Mouse (Mus musculus): ENCODE measurements around the gene Ptpn21. TPM values are rescaled to one million over a fixed set of nuclear protein-coding genes. Genes with fewer than 3 reads are reported as not detected.

Gene Ptpn21
- polyA plus RNA-seq, 1 experiment from 2014 or later: 6.9 TPM

DNA sequence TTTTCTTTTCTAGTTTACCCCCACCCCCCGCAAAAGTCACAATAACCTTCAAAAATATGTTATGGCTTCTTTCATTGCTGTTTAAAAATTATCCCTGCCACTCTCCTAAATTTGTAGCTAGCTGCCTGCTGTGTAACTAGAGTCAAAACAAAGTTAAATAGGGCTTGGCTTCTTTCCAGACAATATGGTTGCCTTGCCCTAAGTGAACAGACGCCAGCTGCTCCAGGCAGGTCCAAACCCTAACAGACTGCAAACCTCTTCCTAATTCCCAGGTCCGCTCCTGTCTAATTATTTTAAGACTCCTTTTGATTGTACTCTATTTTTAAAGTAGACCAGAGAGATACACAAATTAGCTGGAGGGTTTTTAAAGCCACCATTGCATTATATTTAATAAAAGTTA is 16.6 kb downstream of the Ptpn21 start:
- Histone ChIP-seq H3K9me3 (no peaks in the 10 kb centered on the region), H3K27me3 (no peaks in the 10 kb centered on the region), H3K36me3 (0 out of 2 replicates have a peak, but pooled peaks cover 3% of the 10 kb centered on the region), H3K27ac (no peak overlapping the region; the same call in 1 of the 2 replicates), H3K4me3 (replicated peaks) (no peak overlapping the region), H3K9ac (replicated peaks) (no peak overlapping the region), H3K4me1 (replicated peaks) (peaks cover 9% of the 10 kb centered on the region), H3K4me2 (replicated peaks) (no peak overlapping the region)
- no peak for ATAC-seq
- WGBS: 69% methylated on average over 3 of the region's 3 CpGs

DNA sequence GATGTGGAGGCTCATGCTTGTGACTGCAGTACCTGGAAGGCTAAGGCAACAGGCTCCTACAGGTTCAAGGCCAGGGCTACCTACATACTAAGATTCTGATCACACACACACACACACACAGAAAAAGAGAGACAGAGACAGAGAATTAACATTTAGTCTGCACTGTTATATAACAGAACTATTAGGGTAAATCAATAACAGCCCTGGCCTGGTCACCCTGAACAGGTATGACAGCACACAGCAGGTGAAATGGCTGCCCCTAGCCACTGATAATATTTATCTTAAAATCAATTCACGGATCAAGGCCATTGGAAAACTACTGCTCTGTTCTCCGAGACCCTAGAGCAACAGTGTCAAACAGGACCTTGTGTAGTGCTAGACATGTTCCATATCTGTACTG is 21.1 kb downstream of the Ptpn21 start:
- 93% methylated on average over 2 of the region's 2 CpGs for WGBS
- Histone ChIP-seq H3K4me3 (replicated peaks) (no peak overlapping the region), H3K27me3 (no peaks in the 10 kb centered on the region), H3K9me3 (no peaks in the 10 kb centered on the region), H3K9ac (replicated peaks) (no peak overlapping the region), H3K4me1 (replicated peaks) (peaks cover 21% of the 10 kb centered on the region), H3K36me3 (no peaks in the 10 kb centered on the region), H3K27ac (no peak overlapping the region), H3K4me2 (replicated peaks) (no peak overlapping the region)
- ATAC-seq: no peak

DNA sequence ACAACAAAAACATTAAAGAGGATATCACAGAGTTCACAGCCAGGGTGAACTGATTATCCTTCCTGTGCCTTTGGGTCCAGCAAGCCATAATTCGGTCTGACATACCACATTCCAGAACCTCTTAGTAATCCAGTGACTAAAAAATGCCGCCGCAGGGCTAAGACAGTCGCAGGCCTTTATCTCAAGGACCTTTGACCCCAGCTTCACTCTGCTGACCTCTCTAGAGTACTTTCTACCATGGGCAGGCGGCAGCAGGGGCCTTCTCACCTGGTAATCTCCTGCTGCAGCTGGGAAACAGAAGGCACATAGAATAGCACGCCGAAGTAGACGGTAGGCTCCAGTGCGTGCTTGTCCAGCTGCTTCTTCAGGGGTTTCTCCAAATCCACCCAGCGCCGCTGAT is 22.4 kb downstream of the Ptpn21 start:
- Histone ChIP-seq H3K36me3 (no peaks in the 10 kb centered on the region), H3K27ac (no peak overlapping the region), H3K4me3 (replicated peaks) (no peak overlapping the region), H3K9ac (replicated peaks) (no peak overlapping the region), H3K9me3 (no peaks in the 10 kb centered on the region), H3K4me2 (replicated peaks) (no peak overlapping the region), H3K27me3 (no peaks in the 10 kb centered on the region), H3K4me1 (replicated peaks) (0 out of 2 replicates have a peak, but pooled peaks cover 12% of the 10 kb centered on the region)
- WGBS: 14% methylated on average over 11 of the region's 11 CpGs
- no peak for ATAC-seq

DNA sequence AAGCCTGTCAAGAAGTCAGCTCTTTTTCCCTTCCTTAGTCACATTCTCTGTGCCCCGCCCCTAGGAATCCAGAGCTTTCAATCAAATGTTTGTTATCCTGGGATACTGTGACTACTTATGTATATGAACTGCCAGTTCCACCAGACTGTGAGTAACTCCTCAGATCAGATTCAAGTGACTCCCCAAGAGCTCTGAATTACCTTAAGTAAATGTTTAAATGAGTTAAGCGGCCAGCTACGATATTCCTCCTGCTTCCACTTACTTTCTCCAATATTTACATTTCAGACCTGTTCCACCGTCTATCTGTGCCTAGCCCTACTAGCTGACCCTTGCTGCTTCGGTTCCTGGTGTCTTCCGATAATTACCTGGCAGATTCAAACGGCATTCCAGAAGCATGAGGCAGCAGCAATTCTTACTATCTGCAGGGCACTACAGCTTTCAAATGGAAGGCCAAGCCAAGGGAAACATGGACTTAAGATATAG is 23.5 kb downstream of the Ptpn21 start:
- Histone ChIP-seq H3K4me3 (replicated peaks) (no peak overlapping the region), H3K9me3 (no peaks in the 10 kb centered on the region), H3K36me3 (no peaks in the 10 kb centered on the region), H3K9ac (replicated peaks) (no peak overlapping the region), H3K4me1 (replicated peaks) (0 out of 2 replicates have a peak, but pooled peaks cover 12% of the 10 kb centered on the region), H3K4me2 (replicated peaks) (no peak overlapping the region), H3K27me3 (no peaks in the 10 kb centered on the region), H3K27ac (no peak overlapping the region)
- ATAC-seq: no peak
- 56% methylated on average over 7 of the region's 7 CpGs for WGBS

DNA sequence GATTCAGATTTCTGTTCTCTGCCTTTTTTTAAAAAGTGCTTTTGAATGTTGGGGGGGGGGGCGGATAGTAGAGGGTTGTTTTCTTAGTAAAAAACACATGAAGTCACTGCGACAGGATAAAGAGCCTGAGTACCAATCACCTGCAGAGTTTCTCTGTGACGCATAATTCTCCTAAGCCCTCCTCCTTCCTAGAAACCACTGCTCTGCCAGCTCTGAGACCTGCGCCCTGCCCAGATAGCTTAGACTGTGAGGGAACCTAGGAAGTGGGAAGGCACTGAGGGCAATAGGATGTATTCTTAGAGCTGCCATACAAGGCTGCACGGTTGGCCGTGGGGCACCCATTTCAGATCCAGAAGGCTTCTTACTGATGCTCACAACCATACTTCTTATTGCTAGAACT is 24.4 kb downstream of the Ptpn21 start:
- H3K36me3 ChIP-seq: 0 out of 2 replicates have a peak, but pooled peaks cover 3% of the 10 kb centered on the region
- no peak overlapping the region for H3K4me2 ChIP-seq (replicated peaks)
- no peaks in the 10 kb centered on the region for H3K9me3 ChIP-seq
- H3K27me3 ChIP-seq: no peaks in the 10 kb centered on the region
- ATAC-seq: no peak
- H3K9ac ChIP-seq (replicated peaks): no peak overlapping the region
- H3K4me3 ChIP-seq (replicated peaks): no peak overlapping the region
- H3K4me1 ChIP-seq (replicated peaks): 0 out of 2 replicates have a peak, but pooled peaks cover 12% of the 10 kb centered on the region
- WGBS: 59% methylated on average over 6 of the region's 6 CpGs
- no peak overlapping the region for H3K27ac ChIP-seq

DNA sequence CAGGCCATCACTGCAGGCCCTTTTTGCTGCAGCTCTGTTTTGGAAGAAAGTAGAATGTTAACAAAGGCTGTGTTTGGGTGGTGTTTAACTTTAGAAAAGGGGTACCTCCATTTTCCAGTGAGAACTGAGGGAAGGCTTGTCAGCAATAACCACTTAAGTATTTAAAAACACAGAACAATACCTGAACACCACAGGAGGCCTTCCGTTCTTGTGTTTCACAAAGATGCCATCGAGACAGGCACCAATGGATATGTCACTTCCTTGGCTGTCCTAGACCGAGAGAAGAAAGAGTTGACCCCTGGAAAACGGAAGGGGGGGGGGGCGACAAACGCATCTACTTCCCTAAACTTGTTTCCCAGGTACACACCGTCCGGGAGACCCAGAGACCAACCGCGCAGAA is 33.2 kb downstream of the Ptpn21 start:
- Histone ChIP-seq H3K27me3 (no peaks in the 10 kb centered on the region), H3K9ac (replicated peaks) (no peak overlapping the region), H3K27ac (no peak overlapping the region), H3K36me3 (peaks cover 21% of the 10 kb centered on the region), H3K9me3 (no peaks in the 10 kb centered on the region), H3K4me2 (replicated peaks) (no peak overlapping the region), H3K4me3 (replicated peaks) (no peak overlapping the region), H3K4me1 (replicated peaks) (no peaks in the 10 kb centered on the region)
- ATAC-seq: no peak
- 75% methylated on average over 10 of the region's 10 CpGs for WGBS

DNA sequence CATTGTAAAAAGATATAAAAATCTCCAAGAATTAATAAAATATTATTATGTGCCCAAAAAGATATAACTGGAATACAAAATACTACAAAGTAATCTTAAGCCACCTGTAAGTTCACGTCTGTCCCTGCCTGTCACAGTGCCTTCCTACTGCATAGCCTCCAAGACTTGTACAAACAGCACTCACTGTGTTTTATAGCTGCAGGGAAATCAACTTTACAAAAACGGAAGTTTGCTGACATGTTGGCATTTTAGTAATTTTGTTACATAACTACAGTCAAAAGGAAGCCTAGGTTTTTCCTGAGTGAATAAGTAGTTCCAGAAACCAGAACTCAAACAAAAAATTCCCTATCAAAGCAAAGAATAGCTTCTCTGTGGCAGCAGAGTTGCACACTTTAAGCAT is 33.7 kb downstream of the Ptpn21 start:
- ATAC-seq: no peak
- Histone ChIP-seq H3K36me3 (peaks cover 21% of the 10 kb centered on the region), H3K27me3 (no peaks in the 10 kb centered on the region), H3K9ac (replicated peaks) (no peak overlapping the region), H3K4me2 (replicated peaks) (no peak overlapping the region), H3K4me1 (replicated peaks) (no peaks in the 10 kb centered on the region), H3K27ac (no peak overlapping the region), H3K9me3 (no peaks in the 10 kb centered on the region), H3K4me3 (replicated peaks) (no peak overlapping the region)
- 89% methylated on average over 2 of the region's 2 CpGs for WGBS

DNA sequence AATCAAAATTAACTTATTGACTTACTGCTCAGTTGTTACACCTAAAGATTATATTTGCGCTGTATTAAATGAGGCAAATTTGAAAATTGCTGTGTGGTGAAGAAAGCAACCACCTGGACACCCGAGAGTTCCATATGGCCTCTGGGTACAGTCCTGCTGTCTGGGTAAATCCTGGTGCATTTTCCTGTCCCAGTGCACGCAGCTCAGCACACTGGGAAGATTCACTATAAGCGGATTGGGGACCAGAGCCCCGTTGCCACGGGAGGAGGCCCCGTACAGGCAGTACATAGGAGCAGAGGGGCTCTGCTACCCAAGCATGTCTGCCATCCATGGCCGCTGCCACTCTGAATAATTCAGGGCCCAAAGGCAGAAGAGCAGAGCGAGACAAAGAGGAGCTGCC is 35.6 kb downstream of the Ptpn21 start:
- 71% methylated on average over 9 of the region's 9 CpGs for WGBS
- Histone ChIP-seq H3K4me3 (replicated peaks) (no peak overlapping the region), H3K9me3 (no peaks in the 10 kb centered on the region), H3K9ac (replicated peaks) (no peak overlapping the region), H3K4me1 (replicated peaks) (no peaks in the 10 kb centered on the region), H3K27ac (0 out of 2 replicates have a peak overlapping the region, but pooled peaks have one; percentile 19), H3K4me2 (replicated peaks) (no peak overlapping the region), H3K27me3 (no peaks in the 10 kb centered on the region), H3K36me3 (peaks cover 18% of the 10 kb centered on the region)
- ATAC-seq: no peak

DNA sequence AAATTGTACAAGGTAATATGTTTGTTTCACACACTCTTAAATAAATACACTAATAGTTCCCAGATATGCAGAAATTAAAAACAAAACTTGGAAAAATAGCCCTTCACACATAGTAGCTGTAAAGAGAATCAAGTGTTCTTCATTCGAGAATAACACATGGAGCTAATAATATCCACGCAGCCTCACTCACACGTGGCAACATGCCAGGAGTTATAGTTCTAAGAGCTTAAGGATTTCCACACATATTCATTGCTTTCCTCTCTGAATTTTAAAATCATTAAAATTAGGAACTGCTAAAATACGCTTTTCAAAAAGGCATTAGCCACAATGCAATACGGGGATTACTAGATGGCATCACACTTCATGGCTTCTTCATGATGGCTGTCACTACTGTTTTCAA is 40.0 kb downstream of the Ptpn21 start:
- peaks cover 14% of the 10 kb centered on the region for H3K36me3 ChIP-seq
- H3K4me3 ChIP-seq (replicated peaks): no peak overlapping the region
- WGBS: 90% methylated on average over 5 of the region's 5 CpGs
- ATAC-seq: no peak
- H3K27me3 ChIP-seq: no peaks in the 10 kb centered on the region
- H3K4me2 ChIP-seq (replicated peaks): no peak overlapping the region
- no peak overlapping the region for H3K27ac ChIP-seq
- H3K4me1 ChIP-seq (replicated peaks): no peaks in the 10 kb centered on the region
- H3K9ac ChIP-seq (replicated peaks): no peak overlapping the region
- H3K9me3 ChIP-seq: no peaks in the 10 kb centered on the region

DNA sequence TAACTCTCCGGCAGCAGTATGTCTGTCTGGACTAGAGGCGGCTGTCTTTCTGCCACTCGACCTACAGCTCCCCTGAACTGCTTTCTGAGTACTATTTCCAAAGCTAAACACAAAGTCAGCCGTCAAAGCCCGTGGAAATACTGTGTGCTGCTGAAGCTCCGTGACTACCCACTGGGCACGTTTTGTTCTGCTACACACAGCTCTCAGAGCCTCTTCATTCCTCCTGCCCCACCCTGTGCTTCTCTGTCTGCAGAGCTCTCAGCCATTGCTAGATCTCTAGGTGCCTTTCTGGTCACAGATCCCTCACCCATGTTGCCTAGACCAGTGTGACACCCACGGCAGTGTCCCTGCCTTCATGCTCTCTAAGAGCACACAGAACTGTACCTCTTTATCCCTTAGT is 47.0 kb downstream of the Ptpn21 start:
- no peak overlapping the region for H3K27ac ChIP-seq
- H3K4me1 ChIP-seq (replicated peaks): no peaks in the 10 kb centered on the region
- H3K4me2 ChIP-seq (replicated peaks): no peak overlapping the region
- ATAC-seq: no peak
- no peak overlapping the region for H3K4me3 ChIP-seq (replicated peaks)
- peaks cover 44% of the 10 kb centered on the region for H3K36me3 ChIP-seq
- no peaks in the 10 kb centered on the region for H3K27me3 ChIP-seq
- H3K9me3 ChIP-seq: no peaks in the 10 kb centered on the region
- WGBS: 90% methylated on average over 8 of the region's 8 CpGs
- H3K9ac ChIP-seq (replicated peaks): no peak overlapping the region

DNA sequence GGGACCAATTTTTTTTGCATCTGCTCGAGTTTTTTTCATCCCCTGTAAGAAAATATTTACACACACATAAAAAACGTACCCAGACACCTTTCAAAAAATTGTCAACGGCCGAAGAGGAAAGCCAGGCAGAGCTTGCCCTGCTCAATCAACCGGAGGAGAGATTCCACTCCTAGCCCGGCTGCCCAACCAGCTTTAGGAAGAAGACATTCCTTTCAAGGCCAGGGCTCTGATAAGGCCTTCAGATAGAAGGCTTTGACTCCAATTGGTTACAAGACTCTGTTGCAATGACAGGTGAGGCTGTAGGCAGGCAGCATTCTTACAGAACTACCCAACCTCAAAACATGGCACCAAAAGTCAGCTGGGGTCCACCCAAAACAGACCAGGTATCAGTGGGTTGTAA is 53.6 kb downstream of the Ptpn21 start:
- WGBS: 84% methylated on average over 6 of the region's 6 CpGs
- no peaks in the 10 kb centered on the region for H3K4me1 ChIP-seq (replicated peaks)
- peaks cover 56% of the 10 kb centered on the region for H3K36me3 ChIP-seq
- no peaks in the 10 kb centered on the region for H3K27me3 ChIP-seq
- no peak overlapping the region for H3K27ac ChIP-seq
- no peak overlapping the region for H3K9ac ChIP-seq (replicated peaks)
- no peak for ATAC-seq
- no peak overlapping the region for H3K4me3 ChIP-seq (replicated peaks)
- no peaks in the 10 kb centered on the region for H3K9me3 ChIP-seq
- H3K4me2 ChIP-seq (replicated peaks): no peak overlapping the region

DNA sequence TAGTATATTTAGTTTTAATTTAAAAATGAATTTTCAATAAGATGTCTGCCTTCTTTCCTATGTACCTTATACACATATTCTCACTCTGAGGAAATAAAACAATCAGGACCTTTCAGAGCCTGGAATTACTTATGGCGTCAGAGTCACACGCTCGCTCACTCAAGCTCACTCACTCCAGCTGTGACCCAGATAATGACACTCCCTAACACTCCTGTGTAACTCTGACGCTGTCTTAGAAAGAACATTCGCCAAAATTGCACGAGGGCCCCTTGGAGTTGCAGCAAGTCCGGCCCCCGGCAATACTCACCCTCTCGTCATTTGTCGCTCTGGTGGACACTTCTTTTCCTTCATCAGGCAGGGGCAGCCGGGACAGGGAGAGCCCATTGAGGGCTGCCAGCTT is 54.0 kb downstream of the Ptpn21 start:
- WGBS: 88% methylated on average over 11 of the region's 11 CpGs
- Histone ChIP-seq H3K36me3 (peaks cover 56% of the 10 kb centered on the region), H3K9ac (replicated peaks) (no peak overlapping the region), H3K9me3 (no peaks in the 10 kb centered on the region), H3K4me1 (replicated peaks) (no peaks in the 10 kb centered on the region), H3K4me3 (replicated peaks) (no peak overlapping the region), H3K27ac (no peak overlapping the region), H3K4me2 (replicated peaks) (no peak overlapping the region), H3K27me3 (no peaks in the 10 kb centered on the region)
- ATAC-seq: no peak

DNA sequence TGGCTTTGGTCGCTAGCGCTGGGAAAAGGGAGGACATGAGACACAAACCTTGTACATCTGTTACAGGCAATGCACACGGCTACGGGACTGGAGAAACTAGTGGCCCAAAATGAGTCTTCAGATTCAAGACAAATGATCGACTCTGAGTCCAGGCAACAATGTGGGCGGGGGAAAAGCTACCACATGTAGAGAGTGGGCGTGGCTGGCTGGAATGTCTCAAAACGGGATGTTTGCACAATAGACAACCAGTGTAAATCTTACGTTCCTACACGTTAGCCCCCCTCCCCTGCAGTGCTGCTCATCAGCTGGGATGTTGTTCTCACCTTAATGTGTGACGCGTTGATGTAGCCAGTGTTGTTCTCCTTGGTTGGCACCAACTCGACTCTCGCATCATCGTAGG is 55.0 kb downstream of the Ptpn21 start:
- Histone ChIP-seq H3K4me3 (replicated peaks) (no peak overlapping the region), H3K27me3 (no peaks in the 10 kb centered on the region), H3K4me2 (replicated peaks) (no peak overlapping the region), H3K36me3 (peaks cover 48% of the 10 kb centered on the region), H3K27ac (no peak overlapping the region), H3K9ac (replicated peaks) (no peak overlapping the region), H3K4me1 (replicated peaks) (no peaks in the 10 kb centered on the region), H3K9me3 (no peaks in the 10 kb centered on the region)
- no peak for ATAC-seq
- WGBS: 90% methylated on average over 15 of the region's 15 CpGs
